Mouse (Mus musculus): ENCODE data around the gene Plcl2.

Gene Plcl2

DNA sequence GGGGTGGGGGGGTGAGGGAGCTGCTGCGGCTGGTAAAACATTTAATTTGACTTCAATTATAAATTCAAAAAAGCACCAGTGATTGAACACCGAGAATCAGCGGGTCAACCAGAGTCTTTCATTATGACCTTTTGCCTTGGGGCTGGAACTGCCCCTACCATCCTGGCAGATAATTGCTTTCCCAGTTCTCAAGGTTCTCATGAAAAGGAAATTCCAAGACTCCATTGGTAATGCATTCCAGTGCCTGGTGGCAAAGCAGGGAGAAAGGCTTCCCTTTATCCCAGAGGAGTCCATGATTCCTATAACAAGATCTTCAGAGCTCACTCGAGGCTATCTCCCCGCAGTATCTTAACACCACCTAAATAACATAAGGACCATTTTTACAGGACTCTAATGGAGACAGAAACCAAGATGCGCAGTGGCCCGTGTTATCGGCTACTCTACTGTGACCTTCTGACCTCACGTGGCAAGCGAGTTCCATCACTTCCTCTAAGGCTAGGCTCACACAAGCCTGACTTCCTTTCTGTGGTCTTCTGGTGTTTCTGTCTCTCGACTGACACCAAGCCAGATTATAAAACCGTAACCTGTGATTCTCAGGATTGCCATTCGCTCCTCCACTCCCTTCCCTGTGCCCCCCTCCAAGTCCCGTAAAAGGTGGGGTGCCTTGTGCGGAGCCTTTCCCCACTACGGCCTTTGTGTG, 10.0 kb upstream of the Plcl2 start:
- DNase-seq (ENCODE audit: low read depth, low spot score): no peak

DNA sequence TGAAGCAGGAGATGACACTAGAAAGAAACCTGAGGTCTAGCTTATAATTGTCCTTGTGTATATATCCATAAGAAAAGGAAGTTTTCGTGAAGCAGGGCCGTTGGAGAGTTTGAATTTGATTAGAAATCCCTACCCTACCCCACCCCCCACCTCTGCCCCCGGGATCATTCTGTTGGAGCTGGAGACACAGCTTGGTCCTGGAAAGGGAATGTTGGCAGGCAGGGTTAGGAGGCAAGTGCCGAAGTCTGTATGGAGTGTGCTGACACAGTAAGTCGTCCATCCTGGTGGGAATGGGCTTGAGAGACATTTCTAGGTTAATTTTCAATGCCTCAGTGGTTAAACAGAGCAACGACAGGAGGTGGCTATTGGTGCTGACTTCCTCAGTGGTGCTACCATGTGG, 8.4 kb upstream of the Plcl2 start:
- DNase-seq (ENCODE audit: low read depth, low spot score): no peak

DNA sequence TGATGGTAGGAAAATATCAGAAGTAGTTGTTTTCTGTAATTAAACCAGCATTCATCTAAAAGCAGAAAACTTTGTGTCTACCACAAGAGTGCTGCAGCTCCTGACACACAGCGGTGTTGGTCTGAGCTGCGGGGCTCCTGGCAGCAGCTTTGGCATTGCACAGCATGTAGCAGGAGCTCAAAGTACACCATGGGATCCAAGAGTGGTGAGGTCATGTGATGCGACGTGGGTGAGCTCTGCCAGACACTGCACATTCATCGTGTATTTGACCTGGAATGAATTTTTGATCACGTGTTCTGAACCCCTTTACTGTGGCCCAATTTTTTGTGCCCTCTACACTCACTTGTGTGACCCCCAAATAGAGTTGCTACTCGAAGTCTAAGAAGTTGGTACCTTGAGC, 6.1 kb upstream of the Plcl2 start:
- DNase-seq (ENCODE audit: low read depth, low spot score): no peak

DNA sequence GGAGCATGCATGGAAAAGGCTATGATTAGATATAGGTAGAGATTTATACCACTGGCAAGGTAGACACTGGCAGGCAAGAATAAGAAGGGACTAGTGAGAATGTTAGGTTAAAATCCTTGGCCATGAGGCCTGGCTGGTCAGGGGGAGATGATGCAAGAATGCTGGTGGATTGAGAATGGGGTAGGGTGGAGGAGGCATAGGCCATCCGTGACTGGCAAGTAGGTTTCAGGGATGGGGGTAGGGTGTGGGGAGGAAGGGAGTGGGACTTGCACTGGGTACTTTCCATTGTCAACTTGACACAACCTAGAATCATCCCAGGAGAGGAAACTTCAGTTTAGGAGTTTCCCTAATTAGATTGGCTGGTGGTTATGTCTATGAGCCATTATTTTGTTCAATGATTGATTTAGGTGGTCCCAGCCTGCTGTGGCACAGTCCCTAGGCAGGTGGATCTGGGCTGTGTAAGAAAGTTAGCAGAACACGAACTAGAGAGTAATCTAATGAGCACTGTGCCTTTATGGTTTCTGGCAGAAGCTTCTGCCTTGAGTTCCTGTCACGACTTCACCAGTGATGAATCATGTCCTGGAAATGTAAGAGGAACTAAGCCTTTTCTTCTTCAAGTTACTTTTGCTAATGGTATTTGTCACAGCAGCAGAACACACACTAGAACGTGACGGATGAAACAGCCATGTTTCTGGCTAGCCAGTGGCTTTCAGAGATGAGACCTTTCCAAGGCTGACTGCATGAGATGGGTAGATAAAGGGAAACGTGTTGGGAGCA, 4.9 kb upstream of the Plcl2 start:
- no peak for DNase-seq (ENCODE audit: low read depth, low spot score)

DNA sequence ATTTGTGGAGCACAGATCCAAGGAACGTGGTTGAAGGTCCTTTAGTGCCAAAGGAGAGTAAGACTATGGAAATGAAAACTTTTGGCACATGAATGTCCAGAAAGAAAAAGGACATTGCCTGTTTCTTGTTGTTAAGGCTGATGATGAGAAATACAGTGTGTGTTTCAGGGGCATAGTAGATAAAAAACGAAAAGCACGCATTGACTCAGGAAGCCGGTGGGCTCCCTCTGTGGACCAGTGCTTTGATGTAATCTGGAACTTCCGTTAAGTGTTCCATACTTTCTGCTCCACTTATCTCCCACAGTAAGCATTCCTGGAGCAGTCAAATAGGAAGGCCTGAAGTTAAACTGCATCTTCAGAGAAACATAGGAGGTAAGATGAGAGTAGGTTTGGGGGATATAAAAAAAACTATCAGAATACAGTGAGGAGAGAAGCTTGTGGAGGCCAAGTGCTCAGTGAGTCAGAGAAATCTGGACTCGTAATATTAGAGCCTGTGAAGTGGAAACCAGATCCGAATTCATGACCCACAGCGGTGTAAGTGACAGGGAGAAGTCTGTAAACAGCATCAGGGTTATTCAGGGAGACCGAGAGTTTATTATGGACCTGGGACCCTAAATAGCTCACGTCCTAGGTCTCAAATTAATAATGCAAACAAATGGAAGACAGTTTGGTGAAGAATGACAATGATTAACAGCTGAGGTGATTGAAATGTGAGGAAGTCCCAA, 3.1 kb upstream of the Plcl2 start:
- no peak for DNase-seq (ENCODE audit: low read depth, low spot score)

DNA sequence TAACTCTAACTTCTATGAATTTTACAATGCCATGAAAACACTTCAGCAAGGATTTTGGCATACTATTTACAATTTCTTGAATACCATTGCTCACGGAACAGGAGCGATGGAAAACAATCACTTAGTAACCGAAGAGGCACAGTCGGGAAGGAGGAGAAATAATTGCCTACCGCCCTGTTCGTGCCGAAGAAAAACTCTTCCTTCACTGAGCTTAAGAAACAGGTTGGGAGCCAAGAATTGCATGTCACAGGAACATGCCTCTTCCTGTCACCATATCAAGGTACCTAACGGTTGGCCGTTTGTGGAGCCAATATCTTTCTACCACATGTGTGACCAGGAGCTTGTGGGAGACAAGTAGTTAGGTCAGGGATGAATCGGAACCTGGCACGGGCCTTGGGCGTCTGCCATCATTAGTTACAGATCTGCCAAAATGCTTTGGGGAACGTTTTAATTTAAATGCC, 2.3 kb upstream of the Plcl2 start:
- no peak for DNase-seq (ENCODE audit: low read depth, low spot score)

DNA sequence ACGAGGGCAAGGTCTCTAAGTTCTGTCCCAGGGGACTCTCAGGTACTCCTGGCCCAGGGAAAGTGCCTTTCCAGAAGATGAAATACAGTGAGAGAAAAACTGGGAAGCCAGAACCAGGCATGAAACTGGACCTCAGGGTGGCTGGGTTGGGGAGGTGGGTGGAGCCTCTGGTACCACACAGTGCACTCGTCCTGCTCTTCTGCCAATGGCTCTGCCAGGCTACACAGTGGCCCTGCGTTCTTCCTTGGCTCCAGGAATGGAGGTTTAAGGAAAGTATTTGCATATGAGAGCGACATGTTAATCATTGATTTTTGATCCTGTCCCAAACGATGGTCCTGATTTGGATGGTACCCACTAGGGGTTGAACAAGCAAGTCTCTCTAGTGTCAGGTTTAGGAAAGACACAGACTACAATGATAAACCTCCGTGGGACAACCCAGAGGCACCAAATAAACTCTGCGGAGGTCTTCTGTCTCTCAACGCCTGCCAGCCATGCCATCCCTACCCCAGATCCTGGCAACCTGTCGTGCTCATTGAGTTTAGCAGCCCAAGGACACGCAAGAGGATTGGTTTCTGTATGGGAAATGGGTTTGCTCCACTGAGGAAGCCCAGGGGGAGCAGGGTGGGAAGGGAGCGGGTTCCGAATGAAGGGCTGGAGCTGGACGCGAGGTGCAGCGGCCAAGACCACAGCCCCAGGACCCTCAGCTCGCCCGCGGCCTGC, 988 bp upstream of the Plcl2 start:
- DNase-seq (ENCODE audit: low read depth, low spot score): no peak

DNA sequence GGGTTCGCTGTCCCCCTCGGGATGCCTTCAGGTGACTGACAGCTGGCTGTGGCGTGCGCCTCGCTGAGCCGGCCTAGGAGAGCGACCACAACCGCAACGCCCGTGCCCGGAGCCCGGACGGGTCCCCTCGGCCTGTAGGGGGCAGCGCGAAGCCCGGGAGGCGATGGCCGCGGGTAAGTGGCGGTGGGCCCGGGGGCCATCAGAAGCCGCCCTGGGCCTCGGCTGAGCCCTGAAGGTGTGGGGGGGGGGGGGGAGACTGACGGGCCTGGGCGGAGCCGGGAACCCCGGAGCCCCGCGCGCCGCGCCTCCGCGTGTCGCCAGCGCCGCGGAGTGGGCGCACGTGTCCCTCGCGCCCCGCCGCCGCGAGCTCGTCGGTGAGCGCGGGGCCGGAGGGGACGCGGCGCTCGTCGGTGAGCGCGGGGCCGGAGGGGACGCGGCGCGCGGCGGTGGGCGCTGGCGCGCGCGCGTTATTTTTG, 390 bp upstream of the Plcl2 start:
- peak; percentile 65 for DNase-seq (ENCODE audit: low read depth, low spot score)

DNA sequence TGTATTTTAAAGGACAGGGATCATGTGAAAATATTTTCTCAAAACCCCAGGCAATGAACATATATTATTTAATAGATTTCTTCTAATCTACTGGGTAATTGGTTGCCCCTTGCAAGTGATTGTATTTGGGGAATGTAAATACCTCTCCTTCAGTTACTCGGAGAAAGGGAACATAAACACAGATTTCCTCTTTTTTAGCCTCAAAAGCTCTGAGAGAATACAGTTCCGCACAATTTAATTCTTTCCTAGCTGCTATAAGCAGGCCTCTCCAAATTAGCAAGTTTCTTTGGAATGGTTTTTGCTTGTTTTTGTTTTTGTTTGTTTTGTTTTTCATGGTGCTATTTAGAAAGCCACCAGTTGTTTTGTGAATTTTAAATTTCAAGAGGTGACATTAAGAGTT, 1.1 kb downstream of the Plcl2 start:
- DNase-seq (ENCODE audit: low read depth, low spot score): no peak

DNA sequence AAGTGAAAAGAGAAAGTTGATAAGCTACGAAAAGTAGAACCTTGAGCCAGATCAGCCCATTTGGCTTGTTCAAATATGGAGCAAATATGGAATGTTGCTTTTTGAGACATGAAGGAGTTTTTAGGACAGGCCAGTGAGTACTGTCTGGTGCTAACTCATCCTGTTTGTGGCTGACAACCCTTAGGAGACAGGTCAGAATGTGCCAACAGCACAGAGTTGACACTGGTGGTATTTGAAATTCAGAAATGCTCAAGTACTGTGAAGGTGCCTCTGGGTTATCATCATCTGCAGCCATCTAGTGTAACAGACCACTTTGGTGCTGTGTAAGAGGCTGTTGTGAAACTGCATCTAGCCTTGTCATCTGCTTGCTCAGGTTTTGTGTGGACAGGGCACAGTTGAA, 1.5 kb downstream of the Plcl2 start:
- DNase-seq (ENCODE audit: low read depth, low spot score): no peak

DNA sequence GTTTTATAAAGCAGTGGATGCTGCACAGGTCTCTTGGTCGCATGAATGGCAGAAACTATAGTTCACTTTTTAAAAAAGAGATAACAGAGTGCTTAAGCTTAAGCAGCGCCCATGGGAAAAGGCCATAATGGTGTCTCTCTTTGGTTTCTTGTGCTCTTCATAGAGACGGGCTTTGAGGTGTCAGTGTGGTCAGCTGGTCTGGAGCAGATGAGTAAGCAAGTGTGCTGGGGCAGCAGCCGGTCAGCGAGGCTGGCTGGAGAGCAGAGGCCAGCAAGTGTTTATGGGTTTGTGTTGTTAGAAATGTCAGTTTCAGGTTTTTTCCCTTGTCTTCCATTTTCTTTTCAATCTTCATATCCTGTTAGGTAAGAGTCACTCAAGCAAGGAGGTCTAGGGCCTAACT, 3.0 kb downstream of the Plcl2 start:
- DNase-seq (ENCODE audit: low read depth, low spot score): no peak

DNA sequence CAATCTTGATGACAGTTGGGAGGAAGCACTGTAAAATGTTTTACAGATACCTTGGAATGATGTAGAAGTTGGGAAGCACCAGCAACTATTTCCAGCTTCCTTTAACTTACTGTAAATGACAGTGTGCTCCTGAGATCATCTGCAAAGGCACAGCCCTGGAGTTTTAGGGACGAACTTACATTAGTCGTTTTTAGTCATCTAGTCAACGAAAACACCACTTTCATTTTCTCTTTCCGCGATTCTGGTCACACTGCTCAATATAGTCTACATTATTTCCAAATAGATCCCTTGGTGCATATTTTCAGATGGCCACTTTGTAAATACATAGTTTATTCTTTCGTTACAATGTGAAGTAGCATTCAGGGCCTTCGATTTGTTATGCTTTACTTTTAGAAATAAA, 3.6 kb downstream of the Plcl2 start:
- DNase-seq (ENCODE audit: low read depth, low spot score): no peak

DNA sequence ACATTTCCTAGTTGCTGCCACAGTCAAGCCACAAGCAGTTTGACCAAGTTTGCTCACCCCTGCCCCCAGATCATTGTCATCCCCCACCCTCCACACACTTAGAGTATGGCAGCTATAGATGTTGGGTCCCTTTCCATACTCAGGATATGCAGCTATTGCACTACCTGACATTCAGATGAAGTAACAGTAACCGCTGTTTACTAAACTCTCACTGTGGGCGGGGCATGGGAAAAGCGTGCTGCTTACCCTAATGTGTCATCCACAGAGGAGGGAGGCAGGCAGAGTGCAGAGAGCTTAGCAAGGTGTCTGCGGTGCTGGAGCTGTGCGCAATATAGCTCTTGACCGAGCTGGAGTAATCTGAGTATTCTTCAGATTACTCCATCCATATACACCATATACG, 4.2 kb downstream of the Plcl2 start:
- no peak for DNase-seq (ENCODE audit: low read depth, low spot score)

DNA sequence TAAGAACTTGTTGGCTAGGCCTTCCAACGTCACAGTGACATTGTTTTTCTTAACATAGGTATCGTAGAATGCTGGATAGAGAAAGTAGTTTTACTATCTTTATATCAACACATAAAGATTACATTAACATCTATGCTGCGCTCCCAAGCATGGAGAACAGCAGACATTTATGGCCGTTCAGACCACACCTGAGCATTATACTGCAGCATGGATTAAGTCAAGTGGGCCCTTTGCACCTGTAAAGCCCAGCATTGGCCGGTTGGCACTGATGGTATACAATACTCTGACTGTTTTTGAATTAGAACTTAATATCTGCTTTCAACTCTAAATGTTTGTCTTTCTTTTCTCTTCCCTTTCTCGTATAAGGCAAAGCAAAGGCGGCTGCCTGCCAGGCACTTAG, 4.8 kb downstream of the Plcl2 start:
- DNase-seq (ENCODE audit: low read depth, low spot score): no peak

DNA sequence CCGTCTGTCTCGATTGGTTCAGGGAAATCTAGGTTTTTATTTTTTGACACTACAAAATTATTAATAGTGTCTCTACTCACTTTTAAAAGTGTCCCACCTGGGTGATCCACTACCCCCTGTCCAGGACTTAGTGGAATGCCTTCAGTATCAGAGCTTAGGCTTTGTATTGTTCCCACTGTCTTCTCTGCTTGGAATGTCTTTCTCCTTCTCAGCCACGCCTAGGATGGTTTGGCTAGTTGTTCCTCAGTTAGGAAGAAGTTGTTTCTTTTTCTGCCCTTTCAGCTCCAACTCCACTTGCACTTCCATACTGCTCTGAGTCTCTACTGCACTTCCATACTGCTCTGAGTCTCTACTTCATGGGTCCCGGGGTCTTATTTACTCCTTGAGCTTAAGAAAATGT, 6.7 kb downstream of the Plcl2 start:
- DNase-seq (ENCODE audit: low read depth, low spot score): no peak

DNA sequence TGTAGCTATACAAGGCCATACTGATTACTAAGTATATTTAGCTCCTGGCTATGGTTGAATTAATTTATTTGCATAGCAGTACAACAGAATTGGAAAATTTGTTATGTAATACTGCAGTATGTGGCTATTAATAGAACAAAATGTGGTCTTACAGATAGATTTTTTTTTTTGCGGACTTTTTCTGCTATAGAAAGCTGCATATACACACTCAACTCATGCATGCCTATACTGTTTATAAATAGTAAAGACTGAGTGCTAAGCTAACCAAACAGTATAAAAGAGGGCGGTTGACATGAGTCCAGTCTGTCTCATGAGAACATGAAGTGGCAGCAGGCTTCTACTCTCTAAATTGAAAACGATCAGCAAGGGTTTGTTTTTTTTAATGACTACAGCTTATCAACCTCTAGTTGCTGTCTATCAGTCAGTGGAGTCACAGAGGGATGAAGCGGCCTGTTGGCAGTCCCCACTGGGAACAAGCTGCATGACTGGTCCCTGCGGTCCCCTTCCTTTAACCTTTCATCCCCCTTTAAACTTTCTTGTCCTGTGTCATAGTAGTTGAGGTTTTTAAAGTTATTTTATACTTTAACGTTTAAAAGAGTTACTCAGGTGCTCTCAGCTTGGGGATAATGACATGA, 8.7 kb downstream of the Plcl2 start:
- no peak for DNase-seq (ENCODE audit: low read depth, low spot score)

DNA sequence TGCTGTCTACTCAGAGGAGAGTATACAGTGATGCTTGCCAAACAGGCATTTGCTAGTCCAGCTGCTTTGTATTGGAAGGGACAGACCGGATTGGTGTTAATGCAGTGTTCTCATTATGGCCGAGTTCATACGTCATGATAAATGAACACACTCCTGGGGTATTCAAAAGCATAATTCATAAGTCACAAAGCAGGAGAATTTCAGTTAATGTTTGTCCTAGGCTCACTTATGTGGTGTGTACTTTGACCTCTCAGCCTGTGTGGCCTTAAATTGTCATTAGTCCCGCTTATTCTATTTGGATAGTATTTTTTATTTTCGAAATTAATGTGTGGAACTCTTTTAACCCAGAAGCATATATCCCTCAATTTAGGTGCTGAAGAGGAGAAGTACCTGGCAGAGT, 10.4 kb downstream of the Plcl2 start:
- no peak for DNase-seq (ENCODE audit: low read depth, low spot score)

DNA sequence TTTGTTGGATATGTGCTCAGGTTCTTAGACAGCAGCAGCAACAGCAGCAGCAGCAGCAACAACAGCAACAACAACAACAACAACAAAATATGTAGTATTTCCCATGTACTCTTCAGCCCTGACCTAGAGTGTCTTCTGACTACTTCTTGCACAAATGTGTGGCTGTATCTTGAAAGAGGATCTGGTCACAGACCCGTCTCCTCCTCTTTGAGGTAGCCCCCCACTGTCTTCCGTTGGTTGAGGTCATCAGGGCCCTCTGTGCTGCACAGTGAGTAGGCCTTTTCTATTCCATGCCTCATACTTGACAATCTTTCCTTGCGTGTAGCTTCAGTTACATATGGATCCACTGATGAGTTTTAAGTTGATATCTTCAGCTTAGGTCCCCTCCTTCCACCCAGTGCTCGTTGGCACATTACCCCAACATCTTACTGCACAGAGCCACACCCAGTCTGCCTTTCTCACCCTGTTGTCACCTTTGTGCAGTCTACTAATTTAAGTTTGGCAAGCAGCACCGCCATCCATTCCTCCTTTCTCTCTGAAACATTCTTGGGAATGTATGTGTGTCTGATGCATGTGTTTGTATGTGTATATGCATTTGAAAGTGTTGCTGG, 13.4 kb downstream of the Plcl2 start:
- no peak for DNase-seq (ENCODE audit: low read depth, low spot score)

DNA sequence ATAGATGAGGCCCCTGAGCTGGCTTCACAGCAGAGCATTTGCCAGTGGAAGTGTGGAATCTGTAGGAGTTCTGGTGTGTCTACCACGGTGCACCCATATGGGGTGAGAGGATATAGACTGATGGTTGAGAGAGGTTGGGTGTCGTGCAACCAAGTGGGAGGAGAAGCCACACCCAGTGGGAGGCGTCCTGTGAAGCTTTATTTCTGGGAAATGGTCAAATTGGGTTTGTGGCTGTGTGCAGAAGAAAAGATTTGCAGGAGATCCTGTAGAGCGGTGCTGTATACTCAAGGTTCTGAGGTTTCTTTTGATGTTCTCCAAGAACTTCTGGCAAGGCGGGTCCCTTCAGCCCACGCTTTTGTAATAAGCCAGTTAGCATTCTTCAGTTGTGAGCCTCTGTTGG, 15.8 kb downstream of the Plcl2 start:
- DNase-seq (ENCODE audit: low read depth, low spot score): no peak

DNA sequence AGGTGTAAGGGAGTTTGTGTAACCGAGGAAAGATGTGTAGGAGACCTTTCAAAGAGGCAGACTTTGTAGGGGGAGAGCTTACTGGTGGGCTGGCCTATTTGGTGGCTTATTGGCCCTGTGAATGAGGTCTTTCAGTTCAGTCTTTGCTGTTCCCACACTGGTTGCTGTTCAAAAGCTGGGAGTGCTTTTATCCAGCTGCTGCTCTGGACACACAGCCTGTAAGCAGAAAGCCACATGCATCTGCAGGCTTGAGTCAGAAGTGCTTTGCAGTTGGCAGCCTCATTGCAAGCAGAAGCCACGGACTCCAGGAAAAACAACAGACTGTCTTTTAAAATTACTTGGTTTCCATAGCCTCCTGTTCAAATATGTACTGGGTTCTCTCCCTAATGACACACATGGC, 16.6 kb downstream of the Plcl2 start:
- DNase-seq (ENCODE audit: low read depth, low spot score): no peak

DNA sequence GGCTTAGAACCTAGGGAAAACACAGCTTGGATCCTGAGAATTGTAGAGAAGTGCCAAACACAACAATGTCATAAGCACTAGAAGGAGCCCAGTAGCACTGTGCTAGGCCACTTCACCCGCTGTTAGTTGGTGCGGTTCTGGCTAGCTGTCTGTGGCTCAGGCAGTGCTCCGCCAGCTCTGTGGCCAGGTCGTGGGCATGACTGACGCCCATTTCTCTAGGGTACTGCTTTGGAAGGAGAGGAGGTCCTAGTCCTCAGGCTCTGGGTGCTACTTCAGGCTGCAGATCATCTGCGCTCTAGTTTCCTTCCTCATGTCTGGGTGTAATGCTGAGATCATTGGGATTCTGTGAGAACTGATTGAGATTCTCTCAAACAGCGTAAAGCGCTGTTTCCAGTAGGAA, 20.9 kb downstream of the Plcl2 start:
- DNase-seq (ENCODE audit: low read depth, low spot score): no peak
